Mouse (Mus musculus) CD4-positive, CD25-positive, alpha-beta regulatory T cell, adult 4 months (primary cell): ENCODE data around the gene Trim28. TPM values are rescaled to one million over a fixed set of nuclear protein-coding genes. Genes with fewer than 3 reads are reported as not detected.

Source experiments
- ATAC-seq: one replicate; pipeline ENCODE4 v1.8.0; 2017
- polyA plus RNA-seq, 2 experiments: library from polyadenylated mRNA; unstranded; fragments of 100-300 nt; shearing (Covaris generic); gene quantifications; one replicate each; pipeline ENCODE4 v1.2.1; 2017

The Trim28 gene
- 10 to 100 TPM; 37.1 to 75.2 TPM for polyA plus RNA-seq

GRCm38 (mm10) chr7:12998851-12999250 is at the start of gene Trim28:
Gene Trim28 (plus strand): TSS chr7:12999114.
- ATAC-seq, result no peak

GRCm38 (mm10) chr7:12949872-12950229 is 49.1 kb upstream of the Trim28 start:
- ATAC-seq, result peak; percentile 31

GRCm38 (mm10) chr7:12954896-12955295 is 44.0 kb upstream of the Trim28 start:
- no peak for ATAC-seq

GRCm38 (mm10) chr7:12957511-12957910 is 41.4 kb upstream of the Trim28 start:
- ATAC-seq, result no peak

GRCm38 (mm10) chr7:12958948-12959347 is 40.0 kb upstream of the Trim28 start:
- ATAC-seq, result no peak

- no peak for ATAC-seq
Measured at GRCm38 (mm10) chr7:12959718-12960117, 39.2 kb upstream of the Trim28 start.

- peak; percentile 69 for ATAC-seq
Measured at GRCm38 (mm10) chr7:12961511-12962141, 37.3 kb upstream of the Trim28 start.

GRCm38 (mm10) chr7:12965678-12966091 is 33.2 kb upstream of the Trim28 start, which contains the start of gene Zfp324:
Gene Zfp324 (plus strand): TSS chr7:12965838.
- peak; percentile 85 for ATAC-seq

GRCm38 (mm10) chr7:12966104-12966845 is 32.6 kb upstream of the Trim28 start:
- ATAC-seq, result peak; percentile 24

GRCm38 (mm10) chr7:12970906-12971305 is 28.0 kb upstream of the Trim28 start:
- ATAC-seq, result no peak

GRCm38 (mm10) chr7:12977682-12978389 is 21.1 kb upstream of the Trim28 start, which contains the start of gene Zfp446:
Gene Zfp446 (plus strand): TSS chr7:12977848.
- peak; percentile 92 for ATAC-seq

- no peak for ATAC-seq
Measured at GRCm38 (mm10) chr7:12978931-12979722, 19.8 kb upstream of the Trim28 start.

GRCm38 (mm10) chr7:12979776-12980175 is 19.1 kb upstream of the Trim28 start:
- no peak for ATAC-seq

GRCm38 (mm10) chr7:12980291-12980690 is 18.6 kb upstream of the Trim28 start:
- no peak for ATAC-seq

GRCm38 (mm10) chr7:12985724-12986123 is 13.2 kb upstream of the Trim28 start:
- ATAC-seq, result no peak

- no peak for ATAC-seq
Measured at GRCm38 (mm10) chr7:12986906-12987305, 12.0 kb upstream of the Trim28 start.

- ATAC-seq, result peak; percentile 34
Measured at GRCm38 (mm10) chr7:12987409-12988189, 11.3 kb upstream of the Trim28 start.

- peak; percentile 89 for ATAC-seq
Measured at GRCm38 (mm10) chr7:12992222-12992621, 6.7 kb upstream of the Trim28 start.

- no peak for ATAC-seq
Measured at GRCm38 (mm10) chr7:12993148-12993547, 5.8 kb upstream of the Trim28 start.

- ATAC-seq, result no peak
Measured at GRCm38 (mm10) chr7:12995862-12996261, 3.1 kb upstream of the Trim28 start.

GRCm38 (mm10) chr7:12997230-12997629 is 1.7 kb upstream of the Trim28 start:
- ATAC-seq, result no peak

- no peak for ATAC-seq
Measured at GRCm38 (mm10) chr7:12998053-12998452, 861 bp upstream of the Trim28 start, which contains the start of gene Slc27a5. Gene Slc27a5 (minus strand): TSS chr7:12998192.
